Mouse (Mus musculus): ENCODE results near the gene Celsr2. TPM values are rescaled to one million over a fixed set of nuclear protein-coding genes. Genes with fewer than 3 reads are reported as not detected.
A peak's percentile ranks its signal among the peaks of the same experiment; 100 is the strongest.

Celsr2 gene
- 3.2 and 4.9 TPM in 2 replicates for polyA plus RNA-seq (2014; fragmentation: Nextera tagmentation; extraction: Ambion mirVana)

- Histone ChIP-seq H3K27ac (replicated peaks; ENCODE audit: low read depth, low read length) (no peak within 1 kb of the TSS), H3K4me1 (ENCODE audit: control insufficient read depth, insufficient read depth, low read length) (0 out of 2 replicates have a peak, but pooled peaks cover 3% of the 10 kb centered on the region), H3K4me3 (ENCODE audit: low read depth, low read length) (peak within 1 kb of the TSS; percentile 71), H3K9ac (ENCODE audit: low read length) (peak within 1 kb of the TSS; percentile 65), H3K4me2 (ENCODE audit: low read depth, severe bottlenecking) (peak within 1 kb of the TSS; percentile 99), H3K36me3 (ENCODE audit: control insufficient read depth, insufficient read depth, low read length) (peaks cover 3% of the 10 kb centered on the region; the same call in 1 of the 2 replicates), H3K9me3 (ENCODE audit: control insufficient read depth, low read length) (no peaks in the 10 kb centered on the region), H3K27me3 (ENCODE audit: control insufficient read depth, insufficient read depth, low read length) (peaks cover 6% of the 10 kb centered on the region)
- peak; percentile 70 for DNase-seq (ENCODE audit: low spot score)
- peak; percentile 33; the same call in 1 of the 2 replicates for ATAC-seq (ENCODE audit: insufficient number of reproducible peaks, low FRiP score, low TSS enrichment, low read depth)
- 9% methylated on average over 49 of the region's 67 CpGs for WGBS
Measured at GRCm38 (mm10) chr3:108414857-108415830, at the start of gene Celsr2. Gene Celsr2, minus strand, starts transcription at chr3:108415552.

DNA sequence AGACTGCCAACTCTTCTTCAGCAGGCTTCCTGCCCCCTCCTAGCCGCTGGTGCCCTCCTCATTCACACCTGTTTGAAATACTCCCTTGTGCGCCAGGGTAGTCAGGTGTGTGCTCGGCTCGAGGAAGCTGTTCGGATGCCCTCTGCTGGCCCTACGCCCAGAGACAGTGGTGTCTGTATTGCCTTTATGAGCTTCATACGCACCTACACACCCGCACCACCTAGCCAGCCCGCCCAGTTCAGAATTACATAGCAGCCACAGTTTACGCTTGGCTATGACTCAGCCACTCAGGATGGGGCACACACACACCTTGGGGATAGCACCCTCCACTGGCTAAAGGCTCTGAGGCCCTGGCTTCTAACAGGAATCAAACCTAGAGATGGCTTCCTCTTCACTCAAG, 43.5 kb upstream of the Celsr2 start:
- Histone ChIP-seq H3K27me3 (ENCODE audit: control insufficient read depth, insufficient read depth, low read length) (no peaks in the 10 kb centered on the region), H3K9ac (ENCODE audit: low read length) (no peak overlapping the region), H3K36me3 (ENCODE audit: control insufficient read depth, insufficient read depth, low read length) (no peaks in the 10 kb centered on the region), H3K4me3 (ENCODE audit: low read depth, low read length) (no peak overlapping the region), H3K4me2 (ENCODE audit: low read depth, severe bottlenecking) (no peak overlapping the region), H3K4me1 (ENCODE audit: control insufficient read depth, insufficient read depth, low read length) (no peaks in the 10 kb centered on the region), H3K27ac (replicated peaks; ENCODE audit: low read depth, low read length) (no peak overlapping the region), H3K9me3 (ENCODE audit: control insufficient read depth, low read length) (no peaks in the 10 kb centered on the region)
- no peak for ATAC-seq (ENCODE audit: insufficient number of reproducible peaks, low FRiP score, low TSS enrichment, low read depth)
- DNase-seq (ENCODE audit: low spot score): no peak
- 29% methylated on average over 10 of the region's 10 CpGs for WGBS

GRCm38 (mm10) chr3:108458380-108458779, 43.0 kb upstream of the Celsr2 start:
- Histone ChIP-seq H3K36me3 (ENCODE audit: control insufficient read depth, insufficient read depth, low read length) (no peaks in the 10 kb centered on the region), H3K9ac (ENCODE audit: low read length) (no peak overlapping the region), H3K9me3 (ENCODE audit: control insufficient read depth, low read length) (no peaks in the 10 kb centered on the region), H3K4me2 (ENCODE audit: low read depth, severe bottlenecking) (no peak overlapping the region), H3K4me3 (ENCODE audit: low read depth, low read length) (no peak overlapping the region), H3K4me1 (ENCODE audit: control insufficient read depth, insufficient read depth, low read length) (no peaks in the 10 kb centered on the region), H3K27me3 (ENCODE audit: control insufficient read depth, insufficient read depth, low read length) (no peaks in the 10 kb centered on the region), H3K27ac (replicated peaks; ENCODE audit: low read depth, low read length) (no peak overlapping the region)
- WGBS: 51% methylated on average over 14 of the region's 14 CpGs
- no peak for ATAC-seq (ENCODE audit: insufficient number of reproducible peaks, low FRiP score, low TSS enrichment, low read depth)
- DNase-seq (ENCODE audit: low spot score): no peak

- Histone ChIP-seq H3K4me3 (ENCODE audit: low read depth, low read length) (no peak overlapping the region), H3K4me1 (ENCODE audit: control insufficient read depth, insufficient read depth, low read length) (no peaks in the 10 kb centered on the region), H3K9me3 (ENCODE audit: control insufficient read depth, low read length) (no peaks in the 10 kb centered on the region), H3K4me2 (ENCODE audit: low read depth, severe bottlenecking) (no peak overlapping the region), H3K27ac (replicated peaks; ENCODE audit: low read depth, low read length) (no peak overlapping the region), H3K9ac (ENCODE audit: low read length) (no peak overlapping the region), H3K36me3 (ENCODE audit: control insufficient read depth, insufficient read depth, low read length) (no peaks in the 10 kb centered on the region), H3K27me3 (ENCODE audit: control insufficient read depth, insufficient read depth, low read length) (no peaks in the 10 kb centered on the region)
- ATAC-seq (ENCODE audit: insufficient number of reproducible peaks, low FRiP score, low TSS enrichment, low read depth): no peak
- 79% methylated on average over 1 of the region's 1 CpGs for WGBS
- no peak for DNase-seq (ENCODE audit: low spot score)
Measured at GRCm38 (mm10) chr3:108454172-108454571, 38.8 kb upstream of the Celsr2 start.

DNA sequence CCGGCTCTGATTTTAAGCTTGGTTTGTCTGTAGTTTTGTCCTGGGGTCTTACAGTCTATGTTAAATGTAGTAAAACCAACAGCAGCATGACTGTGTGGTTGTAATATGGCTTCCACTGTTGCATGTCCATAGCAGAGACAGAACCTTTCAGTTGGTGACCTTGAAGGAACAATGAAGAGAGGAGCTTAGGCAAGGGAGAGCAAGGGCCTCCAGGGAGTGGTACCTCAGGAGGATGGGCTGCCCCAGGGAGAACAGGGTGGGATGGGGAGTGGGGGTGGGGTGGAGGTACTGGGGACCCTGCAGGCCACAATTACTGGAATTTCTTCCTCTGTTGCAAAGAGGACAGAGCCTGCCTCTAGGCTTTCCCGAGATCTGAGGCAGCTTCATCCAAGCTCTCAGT, 36.6 kb upstream of the Celsr2 start:
- no peaks in the 10 kb centered on the region for H3K9me3 ChIP-seq (ENCODE audit: control insufficient read depth, low read length)
- H3K27ac ChIP-seq (replicated peaks; ENCODE audit: low read depth, low read length): no peak overlapping the region
- H3K4me2 ChIP-seq (ENCODE audit: low read depth, severe bottlenecking): no peak overlapping the region; the same call in 1 of the 2 replicates
- no peaks in the 10 kb centered on the region for H3K4me1 ChIP-seq (ENCODE audit: control insufficient read depth, insufficient read depth, low read length)
- H3K9ac ChIP-seq (ENCODE audit: low read length): no peak overlapping the region
- 93% methylated on average over 2 of the region's 2 CpGs for whole genome bisulfite sequencing
- no peaks in the 10 kb centered on the region for H3K36me3 ChIP-seq (ENCODE audit: control insufficient read depth, insufficient read depth, low read length)
- ATAC-seq (ENCODE audit: insufficient number of reproducible peaks, low FRiP score, low TSS enrichment, low read depth) (no peak), DNase-seq (ENCODE audit: low spot score) (no peak)
- no peak overlapping the region for H3K4me3 ChIP-seq (ENCODE audit: low read depth, low read length)
- H3K27me3 ChIP-seq (ENCODE audit: control insufficient read depth, insufficient read depth, low read length): no peaks in the 10 kb centered on the region

DNA sequence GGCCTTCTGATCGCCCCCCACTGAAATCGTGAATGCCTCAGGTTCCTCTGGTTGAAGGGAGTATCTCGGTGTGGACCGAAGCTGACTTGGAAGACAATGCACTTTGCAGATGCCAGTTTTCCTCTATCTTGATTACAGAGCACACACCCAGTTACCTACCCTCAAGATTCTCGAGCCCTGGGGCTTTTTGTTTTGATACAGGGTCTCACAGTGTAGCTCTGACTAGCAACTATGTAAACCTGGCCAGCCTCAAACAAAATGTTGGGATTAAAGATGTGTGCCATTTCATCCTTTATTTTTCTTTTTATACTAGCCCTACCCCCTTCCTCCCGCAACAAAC, 30.0 kb upstream of the Celsr2 start:
- H3K9me3 ChIP-seq (ENCODE audit: control insufficient read depth, low read length): no peaks in the 10 kb centered on the region
- H3K4me2 ChIP-seq (ENCODE audit: low read depth, severe bottlenecking): peak overlapping the region; percentile 82
- DNase-seq (ENCODE audit: low spot score) (no peak), ATAC-seq (ENCODE audit: insufficient number of reproducible peaks, low FRiP score, low TSS enrichment, low read depth) (no peak; the same call in 1 of the 2 replicates)
- peak overlapping the region; percentile 52; the same call in 1 of the 2 replicates for H3K27ac ChIP-seq (replicated peaks; ENCODE audit: low read depth, low read length)
- H3K36me3 ChIP-seq (ENCODE audit: control insufficient read depth, insufficient read depth, low read length): 0 out of 2 replicates have a peak, but pooled peaks cover 2% of the 10 kb centered on the region
- peak overlapping the region; percentile 77; the same call in 1 of the 2 replicates for H3K9ac ChIP-seq (ENCODE audit: low read length)
- H3K27me3 ChIP-seq (ENCODE audit: control insufficient read depth, insufficient read depth, low read length): no peaks in the 10 kb centered on the region
- peak overlapping the region; percentile 92 for H3K4me3 ChIP-seq (ENCODE audit: low read depth, low read length)
- 18% methylated on average over 6 of the region's 6 CpGs for WGBS
- H3K4me1 ChIP-seq (ENCODE audit: control insufficient read depth, insufficient read depth, low read length): peaks cover 5% of the 10 kb centered on the region

DNA sequence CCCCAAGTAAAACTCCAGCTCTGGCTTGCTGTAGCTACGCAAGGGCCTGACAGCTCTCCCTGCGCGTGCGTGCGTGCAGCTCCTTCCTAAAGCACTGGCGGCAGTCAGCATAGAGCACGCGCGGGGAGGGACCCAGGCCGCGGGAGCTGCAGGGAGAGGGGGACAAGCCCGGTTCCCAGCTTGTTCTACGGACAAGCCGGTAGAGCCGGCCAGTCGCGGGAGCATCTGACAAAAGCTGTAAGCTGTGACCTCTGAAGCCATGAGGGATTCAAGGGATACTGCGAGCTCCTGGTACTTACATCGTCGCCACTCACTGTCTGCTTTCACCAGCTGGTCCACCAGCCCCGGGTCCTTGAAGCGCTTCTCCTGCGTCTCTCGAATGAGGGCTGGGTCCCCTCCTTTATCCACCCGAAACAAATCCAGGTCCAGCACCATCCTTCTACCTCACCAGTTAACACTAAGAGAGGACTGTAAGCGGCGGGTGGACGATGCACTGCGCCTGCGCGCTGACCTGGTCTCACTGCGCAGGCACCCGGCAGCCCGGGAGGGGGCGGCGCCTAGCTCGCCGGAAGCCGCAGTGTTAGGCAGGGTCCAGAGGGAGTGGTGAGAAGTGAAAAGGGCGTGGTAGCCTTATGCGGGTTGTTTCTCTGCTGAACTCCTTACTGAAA, 29.5 kb upstream of the Celsr2 start, which contains the start of gene Sars:
Sars (minus strand) TSS at position 512 of the 668 bp plus-strand sequence.
- no peaks in the 10 kb centered on the region for H3K9me3 ChIP-seq (ENCODE audit: control insufficient read depth, low read length)
- peak within 1 kb of the TSS; percentile 82 for H3K4me2 ChIP-seq (ENCODE audit: low read depth, severe bottlenecking)
- under 1% methylated on average over 41 of the region's 41 CpGs for WGBS

GRCm38 (mm10) chr3:108444029-108444428, 28.7 kb upstream of the Celsr2 start:
- no peaks in the 10 kb centered on the region for H3K27me3 ChIP-seq (ENCODE audit: control insufficient read depth, insufficient read depth, low read length)
- peaks cover 5% of the 10 kb centered on the region for H3K4me1 ChIP-seq (ENCODE audit: control insufficient read depth, insufficient read depth, low read length)
- H3K9ac ChIP-seq (ENCODE audit: low read length): peak overlapping the region; percentile 57
- peak overlapping the region; percentile 82 for H3K4me2 ChIP-seq (ENCODE audit: low read depth, severe bottlenecking)
- H3K36me3 ChIP-seq (ENCODE audit: control insufficient read depth, insufficient read depth, low read length): 0 out of 2 replicates have a peak, but pooled peaks cover 2% of the 10 kb centered on the region
- H3K27ac ChIP-seq (replicated peaks; ENCODE audit: low read depth, low read length): no peak overlapping the region
- WGBS: 27% methylated on average over 8 of the region's 8 CpGs
- no peaks in the 10 kb centered on the region for H3K9me3 ChIP-seq (ENCODE audit: control insufficient read depth, low read length)
- ATAC-seq (ENCODE audit: insufficient number of reproducible peaks, low FRiP score, low TSS enrichment, low read depth) (no peak), DNase-seq (ENCODE audit: low spot score) (no peak)
- peak overlapping the region; percentile 92 for H3K4me3 ChIP-seq (ENCODE audit: low read depth, low read length)

More for the DNA sequence above, 29.5 kb upstream of the Celsr2 start, which contains the start of gene Sars:
- H3K36me3 ChIP-seq (ENCODE audit: control insufficient read depth, insufficient read depth, low read length): 0 out of 2 replicates have a peak, but pooled peaks cover 2% of the 10 kb centered on the region
- ATAC-seq (ENCODE audit: insufficient number of reproducible peaks, low FRiP score, low TSS enrichment, low read depth): peak; percentile 97
- H3K27ac ChIP-seq (replicated peaks; ENCODE audit: low read depth, low read length): peak within 1 kb of the TSS; percentile 52
- peak; percentile 93 for DNase-seq (ENCODE audit: low spot score)
- H3K4me3 ChIP-seq (ENCODE audit: low read depth, low read length): peak within 1 kb of the TSS; percentile 92
- H3K27me3 ChIP-seq (ENCODE audit: control insufficient read depth, insufficient read depth, low read length): no peaks in the 10 kb centered on the region
- peaks cover 5% of the 10 kb centered on the region for H3K4me1 ChIP-seq (ENCODE audit: control insufficient read depth, insufficient read depth, low read length)
- H3K9ac ChIP-seq (ENCODE audit: low read length): peak within 1 kb of the TSS; percentile 77
